Mouse (Mus musculus) stomach, embryonic 14.5 days (tissue): Measurements from ENCODE around the gene Mfng. TPM values are rescaled to one million over a fixed set of nuclear protein-coding genes. Genes with fewer than 3 reads are reported as not detected.
A peak's percentile ranks its signal among the peaks of the same experiment; 100 is the strongest.

ENCODE experiments used
- ATAC-seq: fragments of 200-750 bp; cut with Nextera tagmentation; 2 replicates; pipeline ENCODE4 v1.8.0; 2017; ENCODE audit warnings: low read depth, moderate TSS enrichment; ENCODE audit not compliant: insufficient number of reproducible peaks, insufficient read depth, low FRiP score
- H3K27ac ChIP-seq: fragments of 300-500 bp; sonication (generic); 2 replicates; pipeline ENCODE4 v1.5.1; 2014; ENCODE audit warnings: mild to moderate bottlenecking, low read length, moderate library complexity, mixed read lengths
- H3K27me3 ChIP-seq: fragments of 300-500 bp; sonication (generic); 2 replicates; pipeline ENCODE4 v1.6.1; 2014; ENCODE audit warnings: low read length, control low read depth, mixed read lengths; ENCODE audit not compliant: control insufficient read depth, insufficient read depth
- H3K36me3 ChIP-seq: fragments of 300-500 bp; sonication (generic); 2 replicates; pipeline ENCODE4 v1.6.1; 2014; ENCODE audit warnings: mild to moderate bottlenecking, control low read depth, low read length, moderate library complexity, mixed read lengths; ENCODE audit not compliant: control insufficient read depth, insufficient read depth
- H3K4me1 ChIP-seq: fragments of 300-500 bp; sonication (generic); 2 replicates; pipeline ENCODE4 v1.6.1; 2014; ENCODE audit warnings: low read length, control low read depth, mixed read lengths; ENCODE audit not compliant: control insufficient read depth, insufficient read depth
- H3K4me2 ChIP-seq: fragments of 300-500 bp; sonication (generic); replicated peaks from 2 replicates; pipeline ENCODE4 v1.6.1; 2014; ENCODE audit warnings: low read depth, low read length, control low read depth
- H3K4me3 ChIP-seq: fragments of 300-500 bp; sonication (generic); 2 replicates; pipeline ENCODE4 v1.5.1; 2014; ENCODE audit warnings: low read depth, low read length, control low read depth
- H3K9ac ChIP-seq: fragments of 300-500 bp; sonication (generic); replicated peaks from 2 replicates; pipeline ENCODE4 v1.6.1; 2014; ENCODE audit warnings: low read depth, mild to moderate bottlenecking, control low read depth, low read length, moderate library complexity, mixed read lengths
- H3K9me3 ChIP-seq: fragments of 300-500 bp; sonication (generic); 2 replicates; pipeline ENCODE4 v1.6.1; 2016; ENCODE audit warnings: low read depth, low read length, control low read depth; ENCODE audit not compliant: control insufficient read depth
- WGBS: fragments of 180-500 bp; shearing (Covaris S2); extraction: QIAGEN DNeasy Blood & Tissue Kit; methylation state at CpG from one replicate; pipeline ENCODE4 v1.1.7; 2014; 5-methylcytosine and 5-hydroxymethylcytosine counted together
- polyA plus RNA-seq: library from polyadenylated mRNA; unstranded; fragments of >200 nt; fragmentation: Nextera tagmentation; extraction: Ambion mirVana; gene quantifications from 2 replicates; pipeline ENCODE4 v1.2.1, GENCODE M21; 2014

Gene Mfng
- 15.7 and 16.9 TPM in 2 replicates for polyA plus RNA-seq

DNA sequence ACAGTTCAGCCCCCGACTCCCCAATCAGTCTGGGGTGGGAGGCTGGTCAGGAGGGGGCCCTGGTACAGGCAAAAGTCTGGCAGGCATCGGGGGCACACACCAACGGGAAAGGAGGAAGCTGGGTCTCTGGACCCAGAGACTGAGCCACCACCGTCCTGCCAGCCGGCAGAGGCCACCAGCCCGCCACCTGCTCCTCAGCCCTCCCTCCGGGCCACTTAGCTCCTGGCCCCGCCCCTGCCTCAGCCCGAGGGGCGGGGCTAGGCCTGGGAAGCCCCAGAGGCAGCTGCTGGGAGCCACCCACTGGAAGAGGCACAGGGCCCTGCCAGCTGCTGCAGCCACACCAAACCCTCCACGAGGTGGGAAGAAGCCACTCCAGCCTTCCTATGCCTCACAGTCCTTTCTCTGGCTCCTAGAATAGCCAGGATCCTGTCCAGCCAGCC, at the start of gene Mfng:
TSS of gene Mfng (minus strand) at position 186 of the 440 bp plus-strand sequence.
- ATAC-seq = peak; percentile 74
- peak within 1 kb of the TSS; percentile 32 for H3K4me2 ChIP-seq
- H3K27me3 ChIP-seq = no peaks in the 10 kb centered on the region
- peaks cover 3% of the 10 kb centered on the region; the same call in 1 of the 2 replicates for H3K36me3 ChIP-seq
- peak within 1 kb of the TSS; percentile 66; the same call in 1 of the 2 replicates for H3K27ac ChIP-seq
- H3K4me1 ChIP-seq = peaks cover 9% of the 10 kb centered on the region; the same call in 1 of the 2 replicates
- 2% methylated on average over 11 of the region's 11 CpGs for WGBS
- peak within 1 kb of the TSS; percentile 3; the same call in 1 of the 2 replicates for H3K9ac ChIP-seq
- peak within 1 kb of the TSS; percentile 26 for H3K4me3 ChIP-seq
- no peaks in the 10 kb centered on the region for H3K9me3 ChIP-seq

DNA sequence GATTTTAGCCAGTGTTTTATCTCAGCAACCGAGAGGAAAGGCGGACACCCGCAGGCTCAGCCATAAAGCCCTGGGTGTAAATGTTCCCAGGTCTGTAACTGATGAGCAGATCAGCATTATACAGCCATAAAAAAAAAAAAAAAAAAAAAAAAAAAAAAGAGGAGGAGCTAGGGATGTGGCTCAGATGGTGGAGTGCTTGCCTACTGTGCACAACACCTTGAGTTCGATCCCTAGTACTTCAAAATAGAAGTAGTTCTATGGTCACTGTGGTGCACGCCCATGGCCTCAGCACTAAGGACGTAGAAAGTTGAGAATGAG, 42.8 kb upstream of the Mfng start:
- Histone ChIP-seq H3K4me2 (no peak overlapping the region), H3K27me3 (no peaks in the 10 kb centered on the region), H3K4me1 (no peaks in the 10 kb centered on the region), H3K36me3 (no peaks in the 10 kb centered on the region), H3K9ac (no peak overlapping the region), H3K4me3 (no peak overlapping the region), H3K27ac (no peak overlapping the region), H3K9me3 (no peaks in the 10 kb centered on the region)
- ATAC-seq = no peak
- WGBS = 69% methylated on average over 6 of the region's 6 CpGs

DNA sequence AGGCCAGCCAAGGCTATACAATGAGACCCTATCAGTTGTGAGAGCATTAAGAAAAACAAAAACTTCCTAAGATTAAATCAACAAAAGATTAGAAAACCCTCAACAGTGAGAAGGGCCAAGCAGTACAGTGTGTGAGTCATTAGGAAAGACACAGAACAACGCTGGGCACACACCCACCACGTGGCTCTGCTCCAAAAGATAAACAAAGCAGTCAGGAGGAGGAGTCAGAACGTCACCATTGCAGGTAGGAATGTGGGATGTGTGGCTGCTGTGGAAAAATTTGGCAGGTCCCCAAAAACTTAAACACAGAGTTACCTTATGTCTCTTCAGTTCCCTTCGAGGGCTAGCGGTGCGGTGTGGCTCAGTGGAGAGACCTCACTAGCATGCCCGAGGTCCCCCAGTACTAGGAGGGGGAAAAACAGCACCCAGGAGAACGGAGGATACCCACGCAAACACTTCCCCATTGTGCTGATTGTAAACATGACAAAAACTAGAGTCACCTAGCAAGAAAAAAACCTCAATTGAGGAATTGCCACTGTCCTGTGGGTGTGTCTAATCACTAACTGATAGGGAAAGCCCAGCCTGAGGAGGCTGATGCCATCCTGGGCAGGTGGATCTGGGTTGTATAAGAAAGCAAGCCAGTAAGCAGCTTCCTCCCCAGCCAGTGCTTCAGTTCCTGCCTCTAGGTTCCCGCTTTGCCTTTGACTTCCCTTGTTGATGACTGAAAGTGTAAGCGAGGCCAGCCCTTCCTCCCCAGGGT, 42.2 kb upstream of the Mfng start:
- Histone ChIP-seq H3K9ac (no peak overlapping the region), H3K4me2 (no peak overlapping the region), H3K36me3 (no peaks in the 10 kb centered on the region), H3K27me3 (no peaks in the 10 kb centered on the region), H3K27ac (no peak overlapping the region), H3K4me3 (no peak overlapping the region), H3K9me3 (no peaks in the 10 kb centered on the region), H3K4me1 (no peaks in the 10 kb centered on the region)
- 36% methylated on average over 11 of the region's 11 CpGs for WGBS
- ATAC-seq = peak; percentile 86

DNA sequence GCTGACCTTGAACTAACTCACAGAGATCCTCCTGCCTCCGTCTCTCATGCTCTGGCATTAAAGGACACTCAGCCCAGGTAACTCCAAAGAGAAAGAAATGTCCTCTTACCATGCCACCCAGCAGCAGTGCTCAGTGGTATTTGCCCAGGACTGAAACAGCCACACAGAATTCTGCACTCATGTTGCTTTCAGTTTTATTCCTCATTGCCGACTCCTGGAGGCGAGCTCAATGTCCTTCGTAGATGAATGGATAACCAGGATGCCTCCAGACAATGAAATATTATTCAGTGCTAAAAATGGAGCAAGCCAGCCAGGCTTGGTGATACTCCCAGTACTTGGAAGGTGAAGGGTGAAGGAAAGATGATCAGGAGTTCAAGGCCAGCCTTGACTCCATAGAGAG, 40.3 kb upstream of the Mfng start:
- Histone ChIP-seq H3K9ac (no peak overlapping the region), H3K4me1 (no peaks in the 10 kb centered on the region), H3K4me3 (no peak overlapping the region), H3K27me3 (no peaks in the 10 kb centered on the region), H3K27ac (no peak overlapping the region), H3K4me2 (no peak overlapping the region), H3K9me3 (no peaks in the 10 kb centered on the region), H3K36me3 (no peaks in the 10 kb centered on the region)
- no peak for ATAC-seq
- 84% methylated on average over 4 of the region's 4 CpGs for WGBS

DNA sequence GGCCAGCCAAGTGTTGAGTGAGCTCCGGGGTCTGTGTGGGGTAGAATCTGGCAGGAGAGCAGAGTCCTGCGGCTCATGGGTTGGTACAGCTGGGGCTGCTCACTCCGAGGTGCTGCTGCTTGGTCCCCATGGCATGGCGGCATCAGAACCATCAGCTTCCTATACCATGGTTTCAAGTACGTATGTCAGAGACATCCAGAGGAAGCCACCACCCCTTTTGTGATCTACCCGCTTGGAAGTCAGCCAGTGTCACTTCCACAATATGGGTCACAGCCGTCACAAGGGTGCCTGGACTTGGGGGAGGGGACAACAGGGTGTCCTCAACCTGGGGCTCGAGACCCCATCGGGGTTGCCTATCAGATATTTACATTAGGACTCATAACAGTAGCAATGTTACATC, 36.9 kb upstream of the Mfng start:
- ATAC-seq = no peak

DNA sequence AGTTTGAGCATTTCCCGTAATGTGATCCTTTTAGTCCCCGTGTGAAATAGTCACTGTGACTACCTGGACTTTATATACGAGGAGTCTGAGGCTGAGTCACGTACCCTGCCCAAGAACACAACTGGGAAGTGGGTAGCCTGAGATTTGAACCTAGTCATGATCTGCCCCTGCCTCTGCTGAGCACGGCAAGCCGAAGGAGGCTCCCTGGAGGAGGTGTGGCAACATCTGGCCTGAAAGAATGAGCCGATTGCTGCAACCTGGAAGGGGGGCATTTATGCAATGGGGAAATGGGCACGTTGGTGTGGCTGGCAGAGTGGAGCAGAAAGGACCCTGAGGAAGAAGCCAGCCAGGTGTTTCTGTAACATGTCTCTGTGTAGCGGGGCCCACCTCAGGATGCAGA, 36.5 kb upstream of the Mfng start:
- H3K36me3 ChIP-seq = no peaks in the 10 kb centered on the region
- H3K27me3 ChIP-seq = no peaks in the 10 kb centered on the region
- H3K9ac ChIP-seq = no peak overlapping the region
- no peak overlapping the region for H3K4me3 ChIP-seq
- no peak overlapping the region for H3K27ac ChIP-seq
- H3K4me1 ChIP-seq = no peaks in the 10 kb centered on the region
- ATAC-seq = no peak
- 56% methylated on average over 9 of the region's 9 CpGs for WGBS
- no peaks in the 10 kb centered on the region for H3K9me3 ChIP-seq
- no peak overlapping the region for H3K4me2 ChIP-seq

More for the DNA sequence above, 36.9 kb upstream of the Mfng start:
- H3K4me3 ChIP-seq = no peak overlapping the region
- no peaks in the 10 kb centered on the region for H3K4me1 ChIP-seq
- no peaks in the 10 kb centered on the region for H3K9me3 ChIP-seq
- no peaks in the 10 kb centered on the region for H3K27me3 ChIP-seq
- no peak overlapping the region for H3K27ac ChIP-seq
- no peaks in the 10 kb centered on the region for H3K36me3 ChIP-seq
- H3K9ac ChIP-seq = no peak overlapping the region
- no peak overlapping the region for H3K4me2 ChIP-seq
- WGBS = 65% methylated on average over 9 of the region's 9 CpGs

DNA sequence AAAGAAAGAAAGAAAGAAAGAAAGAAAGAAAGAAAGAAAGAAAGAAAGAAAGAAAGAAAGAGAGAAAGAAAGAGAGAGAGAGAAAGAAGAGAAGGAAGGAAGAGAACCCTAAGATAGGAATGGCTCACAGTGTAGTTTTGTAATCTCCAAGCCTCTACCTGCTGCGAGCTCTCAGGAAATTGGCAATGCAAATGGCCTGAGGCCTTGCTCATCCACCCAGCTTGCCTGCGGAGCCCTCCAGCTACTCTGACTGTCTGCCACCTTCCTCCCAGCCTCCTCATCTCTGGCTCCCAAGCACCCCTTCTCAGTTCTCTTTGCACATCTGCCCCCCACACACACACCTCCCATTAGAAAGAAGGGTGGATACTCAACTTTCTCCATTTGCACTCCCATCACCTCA, 35.7 kb upstream of the Mfng start:
- Histone ChIP-seq H3K4me3 (no peak overlapping the region), H3K27me3 (no peaks in the 10 kb centered on the region), H3K9ac (no peak overlapping the region), H3K4me2 (no peak overlapping the region), H3K36me3 (no peaks in the 10 kb centered on the region), H3K9me3 (no peaks in the 10 kb centered on the region), H3K4me1 (no peaks in the 10 kb centered on the region), H3K27ac (no peak overlapping the region)
- WGBS = 84% methylated on average over 2 of the region's 2 CpGs
- no peak for ATAC-seq

DNA sequence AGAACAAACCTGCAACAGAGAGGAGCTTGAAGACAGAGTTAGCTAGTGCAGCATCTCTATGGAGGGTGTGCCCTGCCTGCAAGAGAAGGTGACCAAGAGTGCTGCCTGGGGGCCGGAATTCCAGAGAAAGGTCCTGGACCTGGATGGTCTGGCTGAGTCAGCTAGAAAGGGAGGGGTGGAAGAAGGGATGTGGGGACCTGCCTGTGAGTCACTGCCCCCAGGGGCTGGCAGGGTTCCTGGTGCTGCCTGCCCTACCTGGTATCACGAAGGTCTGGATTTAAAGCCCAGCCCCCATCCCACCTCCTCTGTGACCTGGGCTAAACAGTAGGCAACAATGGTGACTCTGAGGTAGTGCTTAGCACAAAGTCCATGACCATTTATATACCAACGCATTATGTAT, 33.9 kb upstream of the Mfng start:
- H3K27me3 ChIP-seq = no peaks in the 10 kb centered on the region
- H3K4me2 ChIP-seq = no peak overlapping the region
- 66% methylated on average over 3 of the region's 3 CpGs for WGBS
- peaks cover 2% of the 10 kb centered on the region; the same call in 1 of the 2 replicates for H3K4me1 ChIP-seq
- no peak overlapping the region for H3K9ac ChIP-seq
- no peaks in the 10 kb centered on the region for H3K36me3 ChIP-seq
- no peak overlapping the region for H3K4me3 ChIP-seq
- no peak for ATAC-seq
- no peak overlapping the region for H3K27ac ChIP-seq
- no peaks in the 10 kb centered on the region for H3K9me3 ChIP-seq

DNA sequence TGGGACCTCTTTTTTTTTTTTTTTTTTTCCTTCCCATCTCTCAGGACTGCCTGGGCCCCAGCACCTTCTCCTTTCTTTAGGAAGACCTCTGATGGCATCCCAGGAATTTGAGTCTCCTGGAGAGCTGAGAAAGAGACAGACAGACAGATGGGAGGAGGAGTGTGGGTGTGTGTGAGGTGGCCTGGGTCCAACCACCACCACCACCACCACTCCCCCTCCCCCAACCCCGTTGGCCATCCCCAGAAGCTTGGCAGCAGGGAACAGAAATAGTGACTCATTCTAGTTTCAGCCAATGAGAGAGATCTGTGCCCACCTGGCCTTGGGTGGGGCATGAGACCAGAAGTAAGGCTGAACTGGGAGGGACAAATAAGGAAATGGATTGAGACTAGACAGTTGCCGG, 33.3 kb upstream of the Mfng start:
- Histone ChIP-seq H3K9me3 (no peaks in the 10 kb centered on the region), H3K4me1 (peaks cover 7% of the 10 kb centered on the region; the same call in 1 of the 2 replicates), H3K27me3 (no peaks in the 10 kb centered on the region), H3K27ac (no peak overlapping the region), H3K36me3 (no peaks in the 10 kb centered on the region), H3K4me2 (no peak overlapping the region), H3K9ac (no peak overlapping the region), H3K4me3 (no peak overlapping the region)
- no peak for ATAC-seq
- 27% methylated on average over 2 of the region's 2 CpGs for WGBS
